Mouse (Mus musculus) thymus, adult 2 months (tissue): ENCODE results near the gene Taf6. TPM values are rescaled to one million over a fixed set of nuclear protein-coding genes. Genes with fewer than 3 reads are reported as not detected.
A peak's percentile ranks its signal among the peaks of the same experiment; 100 is the strongest.

Experiments used
- DNase-seq: peaks from one replicate; pipeline ENCODE4 v3.0.0; 2021
- H3K27ac ChIP-seq: fragments of 200-500 bp; 2 replicates; pipeline ENCODE4 v1.5.1; 2012; ENCODE audit warnings: low read length, control low read depth; ENCODE audit not compliant: control insufficient read depth, insufficient read depth
- H3K27me3 ChIP-seq: fragments of 200-500 bp; 2 replicates; pipeline ENCODE4 v1.6.1; 2012; ENCODE audit warnings: mild to moderate bottlenecking, low read length, moderate library complexity, mixed read lengths; ENCODE audit not compliant: control insufficient read depth, insufficient read depth
- H3K36me3 ChIP-seq: fragments of 200-500 bp; 2 replicates; pipeline ENCODE4 v1.6.1; 2012; ENCODE audit warnings: mild to moderate bottlenecking, low read length, moderate library complexity; ENCODE audit not compliant: control insufficient read depth, insufficient read depth
- H3K4me1 ChIP-seq: fragments of 200-500 bp; replicated peaks from 2 replicates; pipeline ENCODE4 v1.6.1; 2012; ENCODE audit warnings: low read length; ENCODE audit not compliant: control insufficient read depth, insufficient read depth
- H3K4me3 ChIP-seq: fragments of 200-500 bp; 2 replicates; pipeline ENCODE4 v1.5.1; 2012; ENCODE audit warnings: mild to moderate bottlenecking, low read length, control low read depth, moderate library complexity; ENCODE audit not compliant: control insufficient read depth, insufficient read depth
- CTCF ChIP-seq: fragments of 200-500 bp; IDR thresholded peaks from 2 replicates; pipeline ENCODE4 v1.5.1; 2012; ENCODE audit warnings: mild to moderate bottlenecking, control low read depth, low read length, moderate library complexity, borderline replicate concordance; ENCODE audit not compliant: control insufficient read depth, poor library complexity, insufficient read depth; ENCODE audit errors: extremely low read depth
- POLR2A ChIP-seq: fragments of 200-500 bp; IDR thresholded peaks from 2 replicates; pipeline ENCODE4 v1.6.1; 2012; ENCODE audit warnings: mild to moderate bottlenecking, low read length, control low read depth, moderate library complexity; ENCODE audit not compliant: control insufficient read depth, poor library complexity, insufficient read depth; ENCODE audit errors: extremely low read depth
- WGBS: fragments of 180-500 bp; shearing (Covaris S2); methylation state at CpG from one replicate; pipeline ENCODE4 v1.1.7; 2018; 5-methylcytosine and 5-hydroxymethylcytosine counted together
- polyA plus RNA-seq: library from polyadenylated mRNA; depleted of rRNA; stranded (reverse); fragments of >200 nt; gene quantifications from 2 replicates; pipeline ENCODE4 v1.2.3, GENCODE M21; 2012

Gene Taf6
- polyA plus RNA-seq, 1 experiment: 106 TPM

- Histone ChIP-seq H3K4me3 (no peak overlapping the region), H3K4me1 (0 out of 2 replicates have a peak, but pooled peaks cover 3% of the 10 kb centered on the region), H3K36me3 (peaks cover 24% of the 10 kb centered on the region), H3K27ac (no peak overlapping the region), H3K27me3 (no peaks in the 10 kb centered on the region)
- DNase-seq: no peak
- WGBS: 90% methylated on average over 3 of the region's 3 CpGs
- no peak for TF ChIP-seq POLR2A
- TF ChIP-seq CTCF: no peak
These were observed 14.0 kb downstream of the Taf6 start for GRCm38 (mm10) chr5:138173217-138173616.

- Histone ChIP-seq H3K27ac (peak within 1 kb of the TSS; percentile 76), H3K4me1 (0 out of 2 replicates have a peak, but pooled peaks cover 3% of the 10 kb centered on the region), H3K4me3 (peak within 1 kb of the TSS; percentile 86), H3K36me3 (peaks cover 25% of the 10 kb centered on the region), H3K27me3 (no peaks in the 10 kb centered on the region)
- under 1% methylated on average over 54 of the region's 54 CpGs for WGBS
- TF ChIP-seq CTCF: no peak
- TF ChIP-seq POLR2A: peak; percentile 48; the same call in 1 of the 2 replicates
- peak; percentile 92 for DNase-seq
These were observed 15.4 kb downstream of the Taf6 start, which contains the start of the genes Ap4m1 and Mcm7 for GRCm38 (mm10) chr5:138171695-138172491. Ap4m1 (plus strand) TSS chr5:138172002. Mcm7 (minus strand) TSS chr5:138172422.

- H3K27ac ChIP-seq: peak overlapping the region; percentile 76
- DNase-seq: peak; percentile 91
- 0 out of 2 replicates have a peak, but pooled peaks cover 3% of the 10 kb centered on the region for H3K4me1 ChIP-seq
- peak overlapping the region; percentile 86 for H3K4me3 ChIP-seq
- TF ChIP-seq CTCF (no peak), POLR2A (peak; percentile 28)
- no peaks in the 10 kb centered on the region for H3K27me3 ChIP-seq
- H3K36me3 ChIP-seq: peaks cover 31% of the 10 kb centered on the region
- WGBS: under 1% methylated on average over 47 of the region's 47 CpGs
These were observed 16.2 kb downstream of the Taf6 start for GRCm38 (mm10) chr5:138170936-138171561.

- Histone ChIP-seq H3K27ac (no peak overlapping the region), H3K27me3 (no peaks in the 10 kb centered on the region), H3K4me3 (no peak overlapping the region), H3K36me3 (peaks cover 62% of the 10 kb centered on the region), H3K4me1 (peaks cover 4% of the 10 kb centered on the region)
- TF ChIP-seq POLR2A (no peak), CTCF (no peak)
- no peak for DNase-seq
- WGBS: 96% methylated on average over 8 of the region's 8 CpGs
These were observed 21.7 kb downstream of the Taf6 start for GRCm38 (mm10) chr5:138165594-138165993.

- WGBS: 92% methylated on average over 10 of the region's 10 CpGs
- TF ChIP-seq CTCF (no peak), POLR2A (no peak)
- no peak overlapping the region for H3K4me3 ChIP-seq
- H3K27me3 ChIP-seq: no peaks in the 10 kb centered on the region
- no peak overlapping the region for H3K27ac ChIP-seq
- no peak for DNase-seq
- peaks cover 4% of the 10 kb centered on the region for H3K4me1 ChIP-seq
- peaks cover 55% of the 10 kb centered on the region for H3K36me3 ChIP-seq
These were observed 23.6 kb downstream of the Taf6 start for GRCm38 (mm10) chr5:138163610-138164009.

GRCm38 (mm10) chr5:138163046-138163445 lies 24.2 kb downstream of the Taf6 start:
- DNase-seq: no peak
- TF ChIP-seq POLR2A: no peak
- no peak for TF ChIP-seq CTCF
- H3K4me1 ChIP-seq: peaks cover 4% of the 10 kb centered on the region
- H3K36me3 ChIP-seq: peaks cover 49% of the 10 kb centered on the region
- H3K4me3 ChIP-seq: no peak overlapping the region
- no peak overlapping the region for H3K27ac ChIP-seq
- WGBS: 86% methylated on average over 6 of the region's 6 CpGs
- no peaks in the 10 kb centered on the region for H3K27me3 ChIP-seq
